Mouse (Mus musculus) ES-Bruce4 (cell line): ENCODE measurements around the gene Rbfox3.

ENCODE experiments used
- CTCF ChIP-seq: IDR thresholded peaks from one replicate; pipeline ENCODE4 v1.8.1; 2011; ENCODE audit warnings: low read depth, low read length
- EP300 ChIP-seq: IDR thresholded peaks from 2 replicates; pipeline ENCODE4 v1.6.1; 2011; ENCODE audit warnings: low read depth, low read length; ENCODE audit not compliant: insufficient read depth
- POLR2A ChIP-seq: IDR thresholded peaks from one replicate; pipeline ENCODE4 v1.8.1; 2011; ENCODE audit warnings: low read length; ENCODE audit not compliant: insufficient read depth

DNA sequence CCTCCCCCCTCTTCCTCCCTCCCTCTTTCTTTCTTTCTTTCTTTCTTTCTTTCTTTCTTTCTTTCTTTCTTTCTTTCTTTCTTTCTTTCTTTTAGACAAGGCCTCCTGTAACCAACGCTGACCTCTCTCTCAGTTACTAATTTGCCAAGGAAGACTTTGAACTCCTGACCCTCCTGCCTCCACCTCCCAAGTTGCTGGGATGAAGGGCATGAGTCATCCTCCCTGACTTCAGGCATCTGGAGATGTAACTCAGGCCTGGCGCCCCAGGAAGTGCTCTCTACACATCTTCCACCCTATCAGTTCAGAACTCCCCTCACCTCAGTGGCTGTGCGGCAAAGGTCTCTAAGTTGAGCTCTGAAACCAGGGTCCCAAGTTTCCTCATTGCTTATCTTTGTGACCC, 143.0 kb downstream of the Rbfox3 start:
- TF ChIP-seq CTCF (no peak), EP300 (no peak), POLR2A (no peak)
